Mouse (Mus musculus): ENCODE measurements around the gene Ccdc162. TPM values are rescaled to one million over a fixed set of nuclear protein-coding genes. Genes with fewer than 3 reads are reported as not detected.
"Not testable (repeated sequence)": the region's sequence is repeated elsewhere in the genome, so short reads cannot be mapped to it uniquely, and the experiment has no call there.

Ccdc162 gene
- polyA plus RNA-seq, 1 experiment: 4.3 TPM

- Histone ChIP-seq H3K4me3 (replicated peaks; ENCODE audit: control insufficient read depth, low read depth, low read length) (no peak overlapping the region), H3K27ac (ENCODE audit: control insufficient read depth, insufficient read depth, low read depth, low read length, poor library complexity) (no peak overlapping the region), H3K4me1 (ENCODE audit: control insufficient read depth, insufficient read depth, low read length) (no peaks in the 10 kb centered on the region)
- no peak for TF ChIP-seq CTCF (IDR thresholded peaks at IDR 0.05; ENCODE audit: control insufficient read depth, insufficient read depth, low read length)
- TF ChIP-seq POLR2A (IDR thresholded peaks at IDR 0.05; ENCODE audit: borderline replicate concordance, control insufficient read depth, low read depth, low read length): no peak
- WGBS: 82% methylated on average over 6 of the region's 6 CpGs
These were observed 41.2 kb downstream of the Ccdc162 start for GRCm38 (mm10) chr10:41675243-41675642.

DNA sequence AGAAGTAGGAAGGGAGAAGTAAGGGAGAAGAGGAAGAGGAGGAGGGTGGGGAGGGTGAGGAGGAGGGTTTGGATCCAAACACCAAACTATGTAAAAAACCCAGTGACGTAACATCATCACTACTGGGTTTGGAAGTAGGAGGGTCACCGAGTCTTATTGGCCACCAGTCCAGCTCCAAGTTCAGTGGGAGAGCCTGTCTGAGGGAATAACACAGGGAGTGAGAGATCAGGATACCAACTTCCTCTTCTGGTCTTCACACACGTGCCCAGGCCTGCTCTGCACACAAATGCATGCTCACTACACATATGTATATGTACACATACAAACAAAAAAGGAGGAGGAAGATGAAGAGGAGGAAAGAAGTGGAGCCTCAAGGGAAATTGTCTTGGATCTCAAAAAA lies 42.1 kb downstream of the Ccdc162 start:
- Histone ChIP-seq H3K27ac (ENCODE audit: control insufficient read depth, insufficient read depth, low read depth, low read length, poor library complexity) (no peak overlapping the region), H3K4me1 (ENCODE audit: control insufficient read depth, insufficient read depth, low read length) (no peaks in the 10 kb centered on the region), H3K4me3 (replicated peaks; ENCODE audit: control insufficient read depth, low read depth, low read length) (no peak overlapping the region)
- 29% methylated on average over 3 of the region's 3 CpGs for WGBS
- no peak for TF ChIP-seq CTCF (IDR thresholded peaks at IDR 0.05; ENCODE audit: control insufficient read depth, insufficient read depth, low read length)
- no peak for TF ChIP-seq POLR2A (IDR thresholded peaks at IDR 0.05; ENCODE audit: borderline replicate concordance, control insufficient read depth, low read depth, low read length)

GRCm38 (mm10) chr10:41670196-41670595 lies 46.2 kb downstream of the Ccdc162 start:
- Histone ChIP-seq H3K4me1 (ENCODE audit: control insufficient read depth, insufficient read depth, low read length) (no peaks in the 10 kb centered on the region), H3K27ac (ENCODE audit: control insufficient read depth, insufficient read depth, low read depth, low read length, poor library complexity) (no peak overlapping the region), H3K4me3 (replicated peaks; ENCODE audit: control insufficient read depth, low read depth, low read length) (no peak overlapping the region)
- WGBS: 68% methylated on average over 5 of the region's 5 CpGs
- TF ChIP-seq POLR2A (IDR thresholded peaks at IDR 0.05; ENCODE audit: borderline replicate concordance, control insufficient read depth, low read depth, low read length) (no peak), CTCF (IDR thresholded peaks at IDR 0.05; ENCODE audit: control insufficient read depth, insufficient read depth, low read length) (no peak)

- TF ChIP-seq POLR2A (IDR thresholded peaks at IDR 0.05; ENCODE audit: borderline replicate concordance, control insufficient read depth, low read depth, low read length): no peak
- Histone ChIP-seq H3K4me1 (ENCODE audit: control insufficient read depth, insufficient read depth, low read length) (no peaks in the 10 kb centered on the region; the same call in 1 of the 2 replicates), H3K4me3 (replicated peaks; ENCODE audit: control insufficient read depth, low read depth, low read length) (no peak overlapping the region), H3K27ac (ENCODE audit: control insufficient read depth, insufficient read depth, low read depth, low read length, poor library complexity) (no peak overlapping the region)
- WGBS: 10% methylated on average over 1 of the region's 1 CpGs
These were observed 50.9 kb downstream of the Ccdc162 start for GRCm38 (mm10) chr10:41665498-41665897.

GRCm38 (mm10) chr10:41659671-41660070 lies 56.8 kb downstream of the Ccdc162 start:
- not testable (repeated sequence) for H3K4me3 ChIP-seq (replicated peaks; ENCODE audit: control insufficient read depth, low read depth, low read length); H3K4me1 ChIP-seq (ENCODE audit: control insufficient read depth, insufficient read depth, low read length); H3K27ac ChIP-seq (ENCODE audit: control insufficient read depth, insufficient read depth, low read depth, low read length, poor library complexity)
- 86% methylated on average over 6 of the region's 6 CpGs for WGBS

GRCm38 (mm10) chr10:41655684-41656083 lies 60.8 kb downstream of the Ccdc162 start:
- H3K4me3 ChIP-seq (replicated peaks; ENCODE audit: control insufficient read depth, low read depth, low read length); H3K27ac ChIP-seq (ENCODE audit: control insufficient read depth, insufficient read depth, low read depth, low read length, poor library complexity); H3K4me1 ChIP-seq (ENCODE audit: control insufficient read depth, insufficient read depth, low read length): not testable (repeated sequence)

GRCm38 (mm10) chr10:41652988-41653387 lies 63.4 kb downstream of the Ccdc162 start:
- WGBS: 75% methylated on average over 7 of the region's 7 CpGs
- Histone ChIP-seq H3K27ac (ENCODE audit: control insufficient read depth, insufficient read depth, low read depth, low read length, poor library complexity) (no peak overlapping the region), H3K4me1 (ENCODE audit: control insufficient read depth, insufficient read depth, low read length) (no peaks in the 10 kb centered on the region; the same call in 1 of the 2 replicates), H3K4me3 (replicated peaks; ENCODE audit: control insufficient read depth, low read depth, low read length) (no peak overlapping the region)
- TF ChIP-seq CTCF (IDR thresholded peaks at IDR 0.05; ENCODE audit: control insufficient read depth, insufficient read depth, low read length) (no peak), POLR2A (IDR thresholded peaks at IDR 0.05; ENCODE audit: borderline replicate concordance, control insufficient read depth, low read depth, low read length) (no peak)

DNA sequence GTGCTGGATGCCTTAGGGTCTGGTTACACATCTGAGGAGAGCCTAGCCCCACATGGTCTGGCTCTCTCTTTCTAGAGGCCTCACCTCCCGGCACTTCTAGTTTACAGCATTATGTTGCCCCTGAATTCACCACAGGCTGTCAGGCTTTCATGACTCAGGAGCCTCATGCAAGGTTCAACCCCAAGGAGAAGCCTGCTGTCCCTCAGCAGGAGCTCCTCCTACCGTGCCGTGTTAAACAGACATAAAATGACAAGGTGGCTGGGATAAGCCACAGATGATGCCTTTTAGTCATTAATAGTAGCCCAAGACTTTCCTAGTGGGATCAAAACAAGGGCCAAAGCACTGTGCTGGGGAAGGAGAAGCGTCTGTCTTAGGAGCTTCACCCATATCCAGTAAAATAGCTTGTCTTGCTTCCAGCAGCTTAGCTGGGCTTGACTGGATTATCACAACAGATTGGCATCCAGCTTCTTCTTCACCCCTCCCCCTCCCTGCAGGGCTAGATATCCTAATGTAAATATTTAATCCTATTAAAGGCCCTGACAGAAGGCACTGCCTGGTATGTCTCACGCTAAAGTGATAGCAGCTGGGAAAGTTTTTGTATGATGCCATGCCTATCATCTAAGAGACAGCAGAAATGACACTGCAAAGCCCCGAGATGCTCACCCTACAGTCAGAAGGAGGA lies 64.2 kb downstream of the Ccdc162 start:
- Histone ChIP-seq H3K27ac (ENCODE audit: control insufficient read depth, insufficient read depth, low read depth, low read length, poor library complexity) (no peak overlapping the region), H3K4me1 (ENCODE audit: control insufficient read depth, insufficient read depth, low read length) (no peaks in the 10 kb centered on the region; the same call in 1 of the 2 replicates), H3K4me3 (replicated peaks; ENCODE audit: control insufficient read depth, low read depth, low read length) (no peak overlapping the region)
- TF ChIP-seq POLR2A (IDR thresholded peaks at IDR 0.05; ENCODE audit: borderline replicate concordance, control insufficient read depth, low read depth, low read length) (no peak), CTCF (IDR thresholded peaks at IDR 0.05; ENCODE audit: control insufficient read depth, insufficient read depth, low read length) (no peak)
- WGBS: 72% methylated on average over 6 of the region's 6 CpGs

DNA sequence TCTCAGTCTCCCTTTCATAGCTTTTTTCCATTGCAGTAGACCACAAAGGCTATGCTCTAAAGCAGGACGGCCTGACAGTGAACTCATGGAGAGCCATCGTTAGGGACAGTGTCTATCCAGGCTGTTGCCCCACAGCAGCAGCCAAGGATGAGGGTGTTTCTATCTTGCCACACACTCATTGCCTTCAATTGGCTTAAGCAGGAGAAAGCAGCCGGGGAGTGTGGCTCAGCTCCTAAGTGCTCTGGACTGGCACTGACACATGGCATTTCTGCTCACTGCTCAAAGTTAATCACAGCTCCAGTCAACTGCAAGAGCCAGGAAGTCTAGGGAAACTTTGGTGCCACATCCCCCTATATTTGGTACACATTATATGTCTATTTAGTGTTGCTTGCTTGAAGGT lies 64.9 kb downstream of the Ccdc162 start:
- no peak overlapping the region for H3K4me3 ChIP-seq (replicated peaks; ENCODE audit: control insufficient read depth, low read depth, low read length)
- H3K4me1 ChIP-seq (ENCODE audit: control insufficient read depth, insufficient read depth, low read length): no peaks in the 10 kb centered on the region; the same call in 1 of the 2 replicates
- 77% methylated on average over 3 of the region's 3 CpGs for WGBS
- H3K27ac ChIP-seq (ENCODE audit: control insufficient read depth, insufficient read depth, low read depth, low read length, poor library complexity): no peak overlapping the region
- TF ChIP-seq POLR2A (IDR thresholded peaks at IDR 0.05; ENCODE audit: borderline replicate concordance, control insufficient read depth, low read depth, low read length) (no peak), CTCF (IDR thresholded peaks at IDR 0.05; ENCODE audit: control insufficient read depth, insufficient read depth, low read length) (no peak)
